Mouse (Mus musculus) spleen, adult 18-20 months (tissue): ENCODE results near the gene Nav2.

Experiments used
- DNase-seq, 2 experiments: peaks; one replicate each; pipeline ENCODE4 v3.0.0; 2022; ENCODE audit warnings: mixed read lengths in 2 of 2

Nav2 gene

DNA sequence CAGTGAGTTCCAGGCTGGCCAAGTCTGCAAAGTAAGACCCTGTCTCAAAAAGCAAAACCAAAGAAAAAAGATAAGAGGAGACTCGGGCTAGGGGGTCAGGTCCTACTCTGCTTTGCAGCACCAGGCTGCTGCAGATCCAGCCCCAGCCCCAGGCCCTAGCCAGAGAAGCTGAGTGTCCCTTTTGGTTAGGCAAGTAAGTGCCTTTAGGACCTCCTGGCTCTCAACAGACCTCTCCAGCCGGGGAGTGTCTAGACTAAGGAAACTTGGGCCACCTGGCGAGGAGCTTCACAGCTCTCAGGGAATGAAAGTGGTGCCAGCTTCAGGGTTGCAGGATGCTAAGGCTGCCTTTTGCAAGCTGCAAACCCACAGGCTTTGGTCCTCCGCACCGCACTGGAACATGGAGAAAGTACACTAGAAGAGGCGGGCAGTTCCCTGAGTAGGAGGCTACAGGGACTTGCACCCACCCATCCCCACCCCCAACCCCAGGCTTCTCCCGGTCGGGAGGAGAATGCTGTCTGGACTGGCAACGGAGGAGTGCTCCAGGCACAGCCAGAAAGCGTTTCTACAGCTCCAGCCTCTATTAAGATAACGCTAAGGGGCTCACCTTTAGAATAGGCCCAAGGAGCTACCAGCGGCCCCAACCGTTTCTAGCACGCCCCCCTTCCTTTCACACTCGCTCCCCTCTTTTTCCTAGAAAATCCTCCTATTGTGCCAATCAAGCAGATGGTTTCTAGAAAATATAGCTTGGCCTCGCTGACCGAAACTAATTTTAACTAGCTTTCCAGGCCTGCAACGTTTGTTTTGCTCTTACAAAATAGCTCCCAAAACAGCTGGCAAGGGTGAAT lies 731.6 kb downstream of the Nav2 start:
- no peak for DNase-seq

DNA sequence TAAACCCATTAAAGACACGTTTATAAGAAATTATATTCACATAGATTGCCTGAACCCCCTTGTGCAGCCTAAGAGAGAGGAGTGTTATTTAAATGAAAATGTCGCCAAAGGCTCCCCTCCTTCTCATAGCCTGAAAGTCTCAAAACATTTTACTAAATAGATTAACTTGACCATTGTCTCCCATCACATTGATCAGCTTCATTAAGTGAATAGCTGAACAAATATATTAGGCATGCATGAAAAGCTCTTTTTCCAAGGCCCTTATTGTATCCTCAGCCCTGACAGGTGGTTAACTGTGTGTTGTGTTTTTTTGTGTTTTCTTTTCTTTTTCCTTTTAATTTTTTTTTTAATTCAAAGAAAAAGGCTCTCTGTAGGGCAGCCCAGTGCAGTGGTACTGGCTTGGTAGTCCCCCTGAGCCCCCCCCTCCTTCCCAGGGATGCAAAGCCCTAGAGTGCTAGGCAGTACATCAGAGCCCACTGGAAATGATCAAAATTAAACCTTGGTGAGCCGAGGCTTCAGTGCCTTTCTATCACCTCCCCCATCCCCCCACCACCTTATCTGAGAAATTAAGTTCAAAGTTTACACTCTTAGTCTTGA lies 732.3 kb downstream of the Nav2 start:
- DNase-seq: no peak
